In the genomic region with DNA sequence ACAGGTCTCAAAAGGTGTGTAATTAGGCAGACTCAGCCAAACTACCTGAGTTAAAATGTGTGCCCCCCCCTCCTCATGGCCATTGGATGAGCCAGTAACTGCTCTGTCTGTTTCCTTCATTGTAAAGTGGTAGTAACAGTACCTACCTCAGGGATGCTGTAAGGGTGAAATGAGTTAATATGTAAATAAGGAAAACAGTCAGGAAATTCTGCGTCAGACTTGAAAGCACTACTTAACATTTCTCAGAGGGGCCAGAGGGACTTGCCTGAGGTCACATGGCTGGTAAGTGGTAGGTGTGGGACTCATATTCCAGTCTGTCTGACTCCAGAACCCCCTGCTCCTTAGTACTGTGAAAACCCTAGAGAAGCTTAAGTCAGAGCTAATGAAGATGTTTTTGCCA, we compare ENCODE assay signal across 24 mouse cellular contexts.
"Had no signal": no experiment of that assay in that cellular context is flagged by ENCODE, and none has a peak within 500 bp of the region (broad histone marks: within the 10 kb centered on the region; RNA-seq: fewer than 3 reads in every experiment).

No protein-coding gene starts in this region.

- H3K27me3 ChIP-seq: heart, embryonic 13.5 days; heart, embryonic 15.5 days; hindbrain, embryonic 13.5 days; hindbrain, embryonic 15.5 days; kidney, embryonic 15.5 days had no signal

- DNase-seq: gastrocnemius, postnatal 14 days; gastrocnemius, postnatal 36 days; heart, adult 11 months; heart, adult 2 months; heart, postnatal 14 days; heart, postnatal 36 days; kidney, adult 11 months; kidney, adult 2 months; kidney, adult 9 months; kidney, postnatal 14 days; kidney, postnatal 36 days; layer of hippocampus, adult 9-11 months; layer of hippocampus, postnatal 36 days; left cerebral cortex, postnatal 4 days; liver had no signal

- ATAC-seq: hindbrain, postnatal 0 days; intestine, embryonic 16.5 days had no signal

- H3K4me3 ChIP-seq: heart, adult 2 months; heart, embryonic 13.5 days; heart, embryonic 15.5 days; hindbrain, embryonic 13.5 days; hindbrain, embryonic 15.5 days; kidney, embryonic 15.5 days had no signal

- H3K27ac ChIP-seq: heart, adult 2 months; heart, embryonic 13.5 days; heart, embryonic 15.5 days; hindbrain, embryonic 13.5 days; hindbrain, embryonic 15.5 days; hindbrain, postnatal 0 days; kidney, embryonic 15.5 days; kidney, postnatal 0 days had no signal

- H3K9me3 ChIP-seq: heart, embryonic 13.5 days; heart, embryonic 15.5 days; hindbrain, embryonic 13.5 days; hindbrain, embryonic 15.5 days; kidney, embryonic 15.5 days had no signal

- H3K9ac ChIP-seq: heart, embryonic 13.5 days; heart, embryonic 15.5 days; hindbrain, embryonic 13.5 days; hindbrain, embryonic 15.5 days; kidney, embryonic 15.5 days had no signal

- H3K4me2 ChIP-seq: heart, embryonic 11.5 days; heart, embryonic 13.5 days; heart, embryonic 15.5 days; hindbrain, embryonic 13.5 days; hindbrain, embryonic 15.5 days; kidney, embryonic 15.5 days had no signal
